Mouse (Mus musculus): Measurements from ENCODE around the gene Ep300. TPM values are rescaled to one million over a fixed set of nuclear protein-coding genes. Genes with fewer than 3 reads are reported as not detected.
"Not testable (repeated sequence)": the region's sequence is repeated elsewhere in the genome, so short reads cannot be mapped to it uniquely, and the experiment has no call there.

Ep300 gene
- polyA plus RNA-seq, 1 experiment from 2014 or later: 28.5 TPM

DNA sequence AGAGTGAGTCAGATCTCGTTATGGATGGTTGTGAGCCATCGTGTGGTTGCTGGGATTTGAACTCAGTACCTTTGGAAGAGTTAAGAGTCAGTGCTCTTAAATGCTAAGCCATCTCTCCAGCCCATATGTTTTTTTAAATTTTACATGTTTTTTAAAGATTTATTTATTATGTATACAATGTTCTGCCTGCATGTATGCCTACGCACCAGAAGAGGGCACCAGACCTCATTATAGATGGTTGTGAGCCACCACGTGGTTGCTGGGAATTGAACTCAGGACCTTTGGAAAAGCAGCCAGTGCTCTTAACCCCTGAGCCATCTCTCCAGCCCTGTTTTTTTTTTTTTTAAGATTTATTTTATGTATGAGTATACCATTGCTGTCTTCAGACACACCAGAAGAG, 116.2 kb downstream of the Ep300 start:
- H3K4me1 ChIP-seq (ENCODE audit: control insufficient read depth, insufficient read depth, low read length); H3K9me3 ChIP-seq (ENCODE audit: control insufficient read depth, low read length); H3K27me3 ChIP-seq (ENCODE audit: control insufficient read depth, insufficient read depth, low read length); H3K27ac ChIP-seq (replicated peaks; ENCODE audit: low read depth, low read length); H3K9ac ChIP-seq (replicated peaks; ENCODE audit: low read length); DNase-seq; H3K4me3 ChIP-seq (replicated peaks; ENCODE audit: low read depth, low read length); H3K4me2 ChIP-seq (ENCODE audit: low read length); ATAC-seq (ENCODE audit: low FRiP score, low TSS enrichment): not testable (repeated sequence)
- peaks cover 36% of the 10 kb centered on the region for H3K36me3 ChIP-seq (ENCODE audit: control insufficient read depth, insufficient read depth, low read length)
- 76% methylated on average over 4 of the region's 4 CpGs for WGBS

Small RNA genes within 50 kb of the gene (microRNA-seq; reads per million reads assigned to microRNA genes)
- not detected for gene Gm23880

Other genes starting within 250 kb of the Ep300 start
- 151 and 153 TPM in 2 replicates for gene Slc25a17, start 224.5 kb upstream of the Ep300 start, polyA plus RNA-seq (2014; fragmentation: Nextera tagmentation; extraction: Ambion mirVana)
- gene St13, start 185.3 kb upstream of the Ep300 start, polyA plus RNA-seq (2014; fragmentation: Nextera tagmentation; extraction: Ambion mirVana): 176 and 179 TPM in 2 replicates
- 3.9 and 6.6 TPM in 2 replicates for gene Xpnpep3, start 185.2 kb upstream of the Ep300 start, polyA plus RNA-seq (2014; fragmentation: Nextera tagmentation; extraction: Ambion mirVana)
- 0.47 and 1.1 TPM in 2 replicates for gene Dnajb7, start 177.1 kb upstream of the Ep300 start, polyA plus RNA-seq (2014; fragmentation: Nextera tagmentation; extraction: Ambion mirVana)
- 500 and 547 TPM in 2 replicates for gene Rbx1, start 119.1 kb upstream of the Ep300 start, polyA plus RNA-seq (2014; fragmentation: Nextera tagmentation; extraction: Ambion mirVana)
- 25.4 and 29.0 TPM in 2 replicates for gene L3mbtl2, start 78.5 kb downstream of the Ep300 start, polyA plus RNA-seq (2014; fragmentation: Nextera tagmentation; extraction: Ambion mirVana)
- 25.2 and 34.8 TPM in 2 replicates for gene Chadl, start 111.9 kb downstream of the Ep300 start, polyA plus RNA-seq (2014; fragmentation: Nextera tagmentation; extraction: Ambion mirVana)
- 61.2 and 63.8 TPM in 2 replicates for gene Zc3h7b, start 159.7 kb downstream of the Ep300 start, polyA plus RNA-seq (2014; fragmentation: Nextera tagmentation; extraction: Ambion mirVana)
- 118 and 119 TPM in 2 replicates for gene Rangap1, start 160.2 kb downstream of the Ep300 start, polyA plus RNA-seq (2014; fragmentation: Nextera tagmentation; extraction: Ambion mirVana)
- 12.9 and 19.6 TPM in 2 replicates for gene Tef, start 217.1 kb downstream of the Ep300 start, polyA plus RNA-seq (2014; fragmentation: Nextera tagmentation; extraction: Ambion mirVana)